In genomic region chr1:72873078-72873477, GRCm38 (mm10) we compare ENCODE assay signal across 8 mouse cellular contexts. TPM values are rescaled to one million over a fixed set of nuclear protein-coding genes. Genes with fewer than 3 reads are reported as not detected.
A peak's percentile ranks its signal among the peaks of the same experiment; 100 is the strongest.
DNase-seq lines count a peak whose midpoint lies in the region; ATAC-seq lines count a peak whose summit lies in the region.

No protein-coding gene starts in this region.

- H3K9ac ChIP-seq in kidney, embryonic 16.5 days (replicated peaks; ENCODE audit: low read length), result peak overlapping the region; percentile 87
- peak overlapping the region; percentile 91 for H3K9ac ChIP-seq in embryonic facial prominence, embryonic 12.5 days
- peak overlapping the region; percentile 80 for H3K9ac ChIP-seq in intestine, embryonic 14.5 days (ENCODE audit: low read length)
- peak overlapping the region; percentile 70 for H3K9ac ChIP-seq in neural tube, embryonic 14.5 days (replicated peaks; ENCODE audit: low read depth, low read length)

- peaks cover 5% of the 10 kb centered on the region; the same call in 1 of the 2 replicates for H3K27me3 ChIP-seq in kidney, embryonic 16.5 days (ENCODE audit: insufficient read depth, low read length)
- no peaks in the 10 kb centered on the region for H3K27me3 ChIP-seq in embryonic facial prominence, embryonic 12.5 days
- 0 out of 2 replicates have a peak, but pooled peaks cover 3% of the 10 kb centered on the region for H3K27me3 ChIP-seq in intestine, embryonic 14.5 days (replicated peaks; ENCODE audit: control insufficient read depth, insufficient read depth, low read length)
- no peaks in the 10 kb centered on the region for H3K27me3 ChIP-seq in neural tube, embryonic 14.5 days (ENCODE audit: control insufficient read depth, insufficient read depth, low read length)

- H3K4me1 ChIP-seq in kidney, embryonic 16.5 days (ENCODE audit: insufficient read depth, low read length), result peaks cover 51% of the 10 kb centered on the region
- peaks cover 34% of the 10 kb centered on the region for H3K4me1 ChIP-seq in embryonic facial prominence, embryonic 12.5 days
- peaks cover 31% of the 10 kb centered on the region for H3K4me1 ChIP-seq in intestine, embryonic 14.5 days (replicated peaks; ENCODE audit: control insufficient read depth, insufficient read depth, low read length)
- 0 out of 2 replicates have a peak, but pooled peaks cover 6% of the 10 kb centered on the region for H3K4me1 ChIP-seq in neural tube, embryonic 14.5 days (ENCODE audit: control insufficient read depth, insufficient read depth, low read length)

- H3K9me3 ChIP-seq in kidney, embryonic 16.5 days (ENCODE audit: low read length), result no peaks in the 10 kb centered on the region
- no peaks in the 10 kb centered on the region for H3K9me3 ChIP-seq in embryonic facial prominence, embryonic 12.5 days
- H3K9me3 ChIP-seq in intestine, embryonic 14.5 days (ENCODE audit: control insufficient read depth, low read length), result no peaks in the 10 kb centered on the region
- no peaks in the 10 kb centered on the region for H3K9me3 ChIP-seq in neural tube, embryonic 14.5 days (ENCODE audit: control insufficient read depth, low read length)

- H3K4me3 ChIP-seq in kidney, embryonic 16.5 days (ENCODE audit: low read length), result peak overlapping the region; percentile 72
- peak overlapping the region; percentile 72 for H3K4me3 ChIP-seq in embryonic facial prominence, embryonic 12.5 days
- H3K4me3 ChIP-seq in intestine, embryonic 14.5 days (ENCODE audit: low read depth, low read length), result peak overlapping the region; percentile 47
- H3K4me3 ChIP-seq in neural tube, embryonic 14.5 days (ENCODE audit: low read depth, low read length), result peak overlapping the region; percentile 55

- intact Hi-C loops in left cerebral cortex, postnatal 4 days (cut with DNase I), result loop anchor here (2.0 to 10.0 kb wide), 2 partner anchors 242 to 744 kb away; no protein-coding TSS in a partner anchor

- no peaks in the 10 kb centered on the region for H3K36me3 ChIP-seq in kidney, embryonic 16.5 days (ENCODE audit: insufficient read depth, low read length)
- peaks cover 6% of the 10 kb centered on the region; the same call in 1 of the 2 replicates for H3K36me3 ChIP-seq in embryonic facial prominence, embryonic 12.5 days
- H3K36me3 ChIP-seq in intestine, embryonic 14.5 days (ENCODE audit: control insufficient read depth, insufficient read depth, low read length), result no peaks in the 10 kb centered on the region
- no peaks in the 10 kb centered on the region for H3K36me3 ChIP-seq in neural tube, embryonic 14.5 days (ENCODE audit: control insufficient read depth, insufficient read depth, low read length)

- 1% methylated on average over 16 of the region's 16 CpGs for WGBS in kidney, embryonic 16.5 days
- WGBS in embryonic facial prominence, embryonic 12.5 days, result 1% methylated on average over 16 of the region's 16 CpGs
- under 1% methylated on average over 16 of the region's 16 CpGs for WGBS in intestine, embryonic 14.5 days
- under 1% methylated on average over 16 of the region's 16 CpGs for WGBS in neural tube, embryonic 14.5 days

- no peak for DNase-seq in kidney, adult 18-20 months
- DNase-seq in intestine, embryonic 14.5 days (ENCODE audit: low spot score), result no peak
- no peak for DNase-seq in gastrocnemius, adult 18-20 months (ENCODE audit: low spot score)
- no peak for DNase-seq in left cerebral cortex, postnatal 4 days

- peak overlapping the region; percentile 90 for H3K27ac ChIP-seq in kidney, embryonic 16.5 days (ENCODE audit: low read length)
- H3K27ac ChIP-seq in embryonic facial prominence, embryonic 12.5 days, result peak overlapping the region; percentile 95
- peak overlapping the region; percentile 88 for H3K27ac ChIP-seq in intestine, embryonic 14.5 days (ENCODE audit: low read depth)
- H3K27ac ChIP-seq in neural tube, embryonic 14.5 days (ENCODE audit: low read depth, low read length), result peak overlapping the region; percentile 85

- no peak for ATAC-seq in kidney, embryonic 16.5 days (ENCODE audit: low FRiP score, low TSS enrichment)
- ATAC-seq in embryonic facial prominence, embryonic 12.5 days (ENCODE audit: insufficient number of reproducible peaks, insufficient read depth, low FRiP score, low TSS enrichment), result no peak
- ATAC-seq in intestine, embryonic 14.5 days (replicated peaks; ENCODE audit: low FRiP score, low TSS enrichment, low read depth), result no peak
- no peak for ATAC-seq in neural tube, embryonic 14.5 days (ENCODE audit: low read depth)
- no peak for ATAC-seq in inflammation-experienced regulatory T-cells, adult 6 months

- peak overlapping the region; percentile 94 for H3K4me2 ChIP-seq in kidney, embryonic 16.5 days (replicated peaks; ENCODE audit: low read depth, low read length)
- H3K4me2 ChIP-seq in embryonic facial prominence, embryonic 12.5 days (replicated peaks), result peak overlapping the region; percentile 77
- H3K4me2 ChIP-seq in intestine, embryonic 14.5 days (ENCODE audit: low read length), result peak overlapping the region; percentile 85
- H3K4me2 ChIP-seq in neural tube, embryonic 14.5 days (ENCODE audit: low read depth, low read length), result peak overlapping the region; percentile 92

RNA-seq across cellular contexts. Expression of gene Igfbp5, which starts 1.6 kb away (rescaled TPM):
- polyA plus RNA-seq in kidney, embryonic 16.5 days (2015; fragmentation: Nextera tagmentation; extraction: Ambion mirVana), result 89.0 and 104 TPM in 2 replicates
- polyA plus RNA-seq in embryonic facial prominence, embryonic 12.5 days (2016; fragmentation: Nextera tagmentation; extraction: Ambion mirVana), result 142 and 150 TPM in 2 replicates
- polyA plus RNA-seq in intestine, embryonic 14.5 days (2014; fragmentation: Nextera tagmentation; extraction: Ambion mirVana), result 46.2 and 53.1 TPM in 2 replicates
- polyA plus RNA-seq in neural tube, embryonic 14.5 days (2014; fragmentation: Nextera tagmentation; extraction: Ambion mirVana), result 85.0 and 112 TPM in 2 replicates
- 100 to 1,000 TPM; 189 to 235 TPM for total RNA-seq in gastrocnemius, adult 18-20 months (2021)
- polyA plus RNA-seq in inflammation-experienced regulatory T-cells, adult 6 months (2017; shearing (Covaris generic)), result under 1 TPM in 1 of 3 experiments, not detected in 2; 0.08 TPM
- 100 to 1,000 TPM; 114 to 119 TPM for total RNA-seq in left cerebral cortex, postnatal 4 days (2021)

RNA-seq across cellular contexts. Expression of gene Igfbp2, which starts 48.8 kb away (rescaled TPM):
- 144 and 152 TPM in 2 replicates for polyA plus RNA-seq in kidney, embryonic 16.5 days (2015; fragmentation: Nextera tagmentation; extraction: Ambion mirVana)
- 429 and 434 TPM in 2 replicates for polyA plus RNA-seq in embryonic facial prominence, embryonic 12.5 days (2016; fragmentation: Nextera tagmentation; extraction: Ambion mirVana)
- polyA plus RNA-seq in intestine, embryonic 14.5 days (2014; fragmentation: Nextera tagmentation; extraction: Ambion mirVana), result 194 and 217 TPM in 2 replicates
- polyA plus RNA-seq in neural tube, embryonic 14.5 days (2014; fragmentation: Nextera tagmentation; extraction: Ambion mirVana), result 163 and 379 TPM in 2 replicates
- total RNA-seq in gastrocnemius, adult 18-20 months (2021), result under 1 TPM; 0.28 to 0.62 TPM
- polyA plus RNA-seq in inflammation-experienced regulatory T-cells, adult 6 months (2017; shearing (Covaris generic)), result not detected
- 100 to 1,000 TPM; 157 to 158 TPM for total RNA-seq in left cerebral cortex, postnatal 4 days (2021)

Comparison
In these comparisons a context has a peak if more than half of its experiments do, and no peak if none do; other contexts are left out.
1. RNA of gene Igfbp5, which starts 1.6 kb away (polyA plus RNA-seq): 142 to 150 TPM in embryonic facial prominence, embryonic 12.5 days, 89.0 to 104 TPM in kidney, embryonic 16.5 days, 85.0 to 112 TPM in neural tube, embryonic 14.5 days and 46.2 to 53.1 TPM in intestine, embryonic 14.5 days; 0.08 TPM in inflammation-experienced regulatory T-cells, adult 6 months; every median in the first group is over 10 times any median in the second.
2. RNA of gene Igfbp2, which starts 48.8 kb away (polyA plus RNA-seq): 429 to 434 TPM in embryonic facial prominence, embryonic 12.5 days, 194 to 217 TPM in intestine, embryonic 14.5 days, 163 to 379 TPM in neural tube, embryonic 14.5 days and 144 to 152 TPM in kidney, embryonic 16.5 days; not detected in inflammation-experienced regulatory T-cells, adult 6 months; every median in the first group is over 100 times any median in the second.
3. Peak in every context shown above with its lines, with median percentiles within 50 percentile points of each other: H3K27ac ChIP-seq, H3K4me2 ChIP-seq, H3K4me3 ChIP-seq and H3K9ac ChIP-seq.